ENCODE assay signal across 8 mouse cellular contexts in genomic region chr9:58275115-58275774, GRCm38 (mm10). TPM values are rescaled to one million over a fixed set of nuclear protein-coding genes. Genes with fewer than 3 reads are reported as not detected.
DNase-seq lines count a peak whose midpoint lies in the region; ATAC-seq lines count a peak whose summit lies in the region.

No protein-coding gene starts in this region.

- H3K4me2 ChIP-seq in kidney, embryonic 15.5 days = peak overlapping the region; percentile 40

- H3K4me1 ChIP-seq in kidney, embryonic 15.5 days = peaks cover 44% of the 10 kb centered on the region
- H3K4me1 ChIP-seq in midbrain, embryonic 10.5 days = peaks cover 19% of the 10 kb centered on the region

- ATAC-seq in kidney, embryonic 15.5 days (replicated peaks; ENCODE audit: low FRiP score) = peak; percentile 87; the same call in 1 of the 2 replicates

- peak overlapping the region; percentile 94 for H3K27ac ChIP-seq in kidney, embryonic 15.5 days
- no peak overlapping the region for H3K27ac ChIP-seq in midbrain, embryonic 10.5 days (replicated peaks)

- DNase-seq in thymus, postnatal 25 days = peak; percentile 11
- DNase-seq in thymus, adult 18-20 months = no peak
- peak; percentile 61 for DNase-seq in c-Kit-positive CD71-negative TER-119-negative erythroid progenitor cells, embryonic 14.5 days (ENCODE audit: low read depth)
- peak; percentile 54 to 69 for DNase-seq in heart, adult 18-20 months
- peak; percentile 77 for DNase-seq in lung, postnatal 36 days
- DNase-seq in left cerebral cortex, postnatal 4 days = no peak
- DNase-seq in midbrain, embryonic 10.5 days (ENCODE audit: low spot score) = no peak

- no peaks in the 10 kb centered on the region for H3K9me3 ChIP-seq in kidney, embryonic 15.5 days (replicated peaks)
- H3K9me3 ChIP-seq in midbrain, embryonic 10.5 days (replicated peaks) = no peaks in the 10 kb centered on the region

- H3K27me3 ChIP-seq in kidney, embryonic 15.5 days = no peaks in the 10 kb centered on the region
- no peaks in the 10 kb centered on the region for H3K27me3 ChIP-seq in midbrain, embryonic 10.5 days (ENCODE audit: low read depth, poor library complexity, severe bottlenecking)

- 10% methylated on average over 8 of the region's 8 CpGs for WGBS in kidney, embryonic 15.5 days
- 51% methylated on average over 8 of the region's 8 CpGs for WGBS in midbrain, embryonic 10.5 days

- no peaks in the 10 kb centered on the region for H3K36me3 ChIP-seq in kidney, embryonic 15.5 days
- no peaks in the 10 kb centered on the region for H3K36me3 ChIP-seq in midbrain, embryonic 10.5 days

- H3K9ac ChIP-seq in kidney, embryonic 15.5 days = peak overlapping the region; percentile 10; the same call in 1 of the 2 replicates

- H3K4me3 ChIP-seq in kidney, embryonic 15.5 days (replicated peaks) = no peak overlapping the region
- H3K4me3 ChIP-seq in midbrain, embryonic 10.5 days = no peak overlapping the region

- intact Hi-C loops in left cerebral cortex, postnatal 4 days (cut with DNase I) = no loop called here

RNA-seq across cellular contexts. Expression of gene Stoml1, which starts 22.3 kb away (rescaled TPM):
- total RNA-seq in heart, adult 18-20 months (2021) = 10 to 100 TPM; 10.2 to 10.5 TPM
- polyA plus RNA-seq in kidney, embryonic 15.5 days (2015; fragmentation: Nextera tagmentation; extraction: Ambion mirVana) = 29.9 and 33.6 TPM in 2 replicates
- 10 to 100 TPM; 84.5 to 93.2 TPM for total RNA-seq in left cerebral cortex, postnatal 4 days (2021)
- polyA plus RNA-seq in midbrain, embryonic 10.5 days (2016; fragmentation: Nextera tagmentation; extraction: Ambion mirVana) = 32.2 and 39.9 TPM in 2 replicates

RNA-seq across cellular contexts. Expression of gene Pml, which starts 25.7 kb away (rescaled TPM):
- total RNA-seq in heart, adult 18-20 months (2021) = 1 to 10 TPM; 8.1 to 8.8 TPM
- 21.0 and 24.7 TPM in 2 replicates for polyA plus RNA-seq in kidney, embryonic 15.5 days (2015; fragmentation: Nextera tagmentation; extraction: Ambion mirVana)
- 10 to 100 TPM; 11.3 to 14.7 TPM for total RNA-seq in left cerebral cortex, postnatal 4 days (2021)
- 13.4 and 14.1 TPM in 2 replicates for polyA plus RNA-seq in midbrain, embryonic 10.5 days (2016; fragmentation: Nextera tagmentation; extraction: Ambion mirVana)

RNA-seq across cellular contexts. Expression of gene Loxl1, which starts 37.7 kb away (rescaled TPM):
- total RNA-seq in heart, adult 18-20 months (2021) = 10 to 100 TPM; 18.3 to 20.2 TPM
- polyA plus RNA-seq in kidney, embryonic 15.5 days (2015; fragmentation: Nextera tagmentation; extraction: Ambion mirVana) = 33.2 and 39.7 TPM in 2 replicates
- total RNA-seq in left cerebral cortex, postnatal 4 days (2021) = 1 to 10 TPM; 4.8 to 5.5 TPM
- polyA plus RNA-seq in midbrain, embryonic 10.5 days (2016; fragmentation: Nextera tagmentation; extraction: Ambion mirVana) = 6.9 and 10.9 TPM in 2 replicates

Comparison
In these comparisons a context has a peak if more than half of its experiments do, and no peak if none do; other contexts are left out.
1. DNase-seq: peak in thymus, postnatal 25 days (single experiment), c-Kit-positive CD71-negative TER-119-negative erythroid progenitor cells, embryonic 14.5 days (single experiment), heart, adult 18-20 months (2 of 2) and lung, postnatal 36 days (single experiment); none in thymus, adult 18-20 months (0 of 2), left cerebral cortex, postnatal 4 days (single experiment) and midbrain, embryonic 10.5 days (single experiment).
2. RNA of gene Stoml1, which starts 22.3 kb away (total RNA-seq): 84.5 to 93.2 TPM in left cerebral cortex, postnatal 4 days; 10.2 to 10.5 TPM in heart, adult 18-20 months; every median in the first group is over 4 times any median in the second.